Mouse (Mus musculus): ENCODE measurements at regions not wholly inside any gene's neighbourhood (a gene's known extent, or its start where the extent isn't known, plus 50 kb on each side); places are given as distances from the start of the nearest gene placed in this dataset.

- TF ChIP-seq CTCF (IDR thresholded peaks at IDR 0.05; ENCODE audit: extremely low read depth, insufficient read depth, insufficient read length, insufficient replicate concordance) = no peak
- TF ChIP-seq POLR2A (IDR thresholded peaks at IDR 0.05; ENCODE audit: low read depth, low read length) = no peak
Measured at GRCm38 (mm10) chr10:17528846-17529245, 194.2 kb upstream of the Cited2 start.

Data from spleen, adult 2 months (tissue).